Mouse (Mus musculus): ENCODE measurements at regions not wholly inside any gene's neighbourhood (a gene's known extent, or its start where the extent isn't known, plus 50 kb on each side); places are given as distances from the start of the nearest gene placed in this dataset.
"Not testable (repeated sequence)": the region's sequence is repeated elsewhere in the genome, so short reads cannot be mapped to it uniquely, and the experiment has no call there.

DNA sequence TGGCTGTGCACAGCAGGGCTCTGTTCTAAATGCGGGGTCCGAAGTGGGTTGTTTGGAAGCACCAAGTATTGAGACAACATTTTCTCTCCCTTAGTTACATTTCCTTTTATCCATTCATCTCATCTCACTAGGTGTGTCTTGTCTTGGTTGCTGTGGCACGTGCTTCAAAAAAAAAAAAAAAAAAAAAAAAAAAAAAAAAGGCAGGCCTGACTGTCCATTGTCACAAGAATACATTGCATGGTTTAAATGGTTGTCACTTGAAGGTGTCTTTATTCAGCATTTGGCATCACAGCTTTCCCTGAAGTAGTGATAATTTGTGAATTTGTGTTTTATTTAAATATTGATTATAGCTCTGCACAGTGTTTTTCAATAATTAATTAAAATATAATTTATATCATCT, 211.9 kb downstream of the Fgf9 start:
- no peak for ATAC-seq (replicated peaks; ENCODE audit: poor library complexity, severe bottlenecking)

DNA sequence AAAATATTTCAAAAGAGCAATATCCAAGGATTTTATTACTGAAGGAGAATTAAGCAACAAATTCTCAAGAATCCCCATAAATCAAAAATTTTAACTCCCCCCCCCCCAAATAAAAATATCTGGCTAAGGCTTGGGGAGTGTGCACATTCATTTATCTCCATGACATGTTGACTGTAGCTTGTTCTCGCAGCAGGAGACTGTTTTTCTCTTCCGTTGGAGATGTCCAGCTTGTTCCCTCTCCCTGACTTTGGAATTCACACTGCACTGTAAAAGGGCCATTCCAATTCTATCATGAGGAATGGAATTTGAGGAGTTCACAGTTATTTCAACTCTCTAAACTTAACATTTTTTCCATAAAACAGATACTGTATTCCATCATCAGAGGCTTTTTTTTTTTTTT, 204.1 kb downstream of the Fgf9 start:
- ATAC-seq (replicated peaks; ENCODE audit: poor library complexity, severe bottlenecking) = not testable (repeated sequence)

DNA sequence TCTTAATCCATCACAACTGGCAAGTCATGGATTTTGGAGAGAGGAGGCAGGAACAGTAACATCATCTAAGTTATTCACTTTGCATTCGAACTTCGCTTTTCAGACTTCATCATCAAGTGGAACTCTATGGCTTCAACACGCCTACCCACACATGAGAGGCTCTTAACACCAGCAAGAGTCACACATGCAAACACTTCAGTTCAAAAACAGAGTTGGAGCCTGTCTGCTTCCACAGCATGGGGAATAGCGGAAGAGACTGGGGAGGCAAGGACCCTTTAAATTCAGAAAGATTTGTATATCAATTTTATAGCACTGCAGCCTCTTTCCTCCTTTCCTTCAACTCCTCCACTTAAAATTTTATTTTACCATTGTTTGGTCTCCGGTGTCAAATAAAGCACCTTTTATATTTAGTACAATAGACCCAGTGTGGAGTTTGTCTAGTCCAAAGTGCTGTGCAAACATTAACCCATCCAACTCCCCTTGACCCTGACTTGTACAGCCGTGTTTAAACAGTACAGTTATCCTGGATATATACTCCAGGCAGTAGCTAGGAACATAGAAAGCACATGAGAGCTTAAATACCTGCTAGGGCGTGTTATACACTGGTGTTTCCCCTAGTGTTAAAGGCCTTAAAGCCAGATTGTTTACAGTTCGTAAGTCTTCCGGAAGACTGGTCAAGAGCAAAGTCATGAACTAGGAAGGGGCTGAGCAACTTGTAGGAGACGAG, 203.5 kb downstream of the Fgf9 start:
- ATAC-seq (replicated peaks; ENCODE audit: poor library complexity, severe bottlenecking) = no peak

DNA sequence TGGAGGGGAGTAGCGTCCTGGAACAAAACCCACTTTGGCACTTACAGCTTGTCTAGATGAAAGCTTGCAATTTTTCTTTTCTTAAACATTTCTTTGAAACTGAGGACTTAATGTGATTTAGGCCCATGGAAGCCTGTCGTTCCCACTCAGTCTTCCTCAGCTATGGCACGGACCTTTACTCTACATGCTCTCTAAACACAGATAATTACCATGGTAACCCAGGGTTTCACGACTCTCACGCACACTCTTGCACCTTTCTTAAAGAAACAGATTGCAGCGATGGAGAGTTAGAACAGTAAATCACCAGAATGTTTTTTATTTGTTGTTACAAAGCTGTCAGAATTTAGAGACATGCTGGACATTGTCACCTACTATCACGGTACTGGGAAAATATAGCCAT, 195.0 kb downstream of the Fgf9 start:
- no peak for ATAC-seq (replicated peaks; ENCODE audit: poor library complexity, severe bottlenecking)

DNA sequence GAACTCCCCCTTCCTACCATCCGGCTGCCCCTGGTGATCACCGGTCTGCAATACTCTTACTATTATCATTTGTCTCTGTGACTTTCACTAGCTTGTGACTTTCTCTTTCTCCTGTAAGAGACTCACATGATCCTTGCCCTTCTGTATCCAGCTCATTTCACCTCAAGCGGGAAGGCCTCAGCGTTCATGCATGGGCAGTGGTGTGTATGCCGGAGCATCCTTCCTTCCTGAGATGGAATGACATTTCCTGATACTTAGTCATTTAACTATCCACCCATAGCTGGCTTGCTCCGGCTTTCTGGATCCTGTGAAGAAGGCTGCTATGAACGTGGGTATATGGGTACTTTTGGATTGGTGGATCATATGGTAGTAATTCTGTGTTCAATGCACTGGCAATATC, 194.1 kb downstream of the Fgf9 start:
- no peak for ATAC-seq (replicated peaks; ENCODE audit: poor library complexity, severe bottlenecking)

DNA sequence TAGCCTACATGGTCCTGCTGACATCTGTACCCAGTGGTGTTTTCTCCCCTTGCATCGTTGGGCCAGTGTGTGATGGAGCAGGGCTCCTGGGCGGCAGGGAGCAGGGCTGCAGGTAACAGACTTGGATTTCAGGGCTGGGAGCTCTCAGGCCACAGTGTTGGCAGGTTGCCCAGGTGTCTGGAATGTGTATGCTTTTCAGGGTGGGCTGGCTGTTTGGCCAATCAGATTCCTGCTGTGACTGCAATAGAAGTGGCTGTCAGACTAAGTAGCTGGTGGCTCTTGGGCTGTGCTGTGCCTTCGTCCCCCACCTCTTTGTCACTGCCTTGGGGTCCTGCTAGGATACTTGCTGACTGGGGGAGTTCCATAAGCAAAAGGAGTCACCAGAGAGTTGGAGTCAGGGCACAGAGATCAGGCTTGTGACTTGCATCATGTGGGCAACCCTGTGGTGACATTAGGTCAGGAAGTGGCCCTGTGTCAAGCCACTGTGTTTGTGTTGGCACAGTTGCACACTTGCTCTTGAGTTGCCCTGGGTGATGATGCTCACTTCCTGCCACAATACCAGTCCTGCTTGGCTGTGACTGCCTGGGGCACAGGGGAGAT, 183.1 kb downstream of the Fgf9 start:
- no peak for ATAC-seq (replicated peaks; ENCODE audit: poor library complexity, severe bottlenecking)

DNA sequence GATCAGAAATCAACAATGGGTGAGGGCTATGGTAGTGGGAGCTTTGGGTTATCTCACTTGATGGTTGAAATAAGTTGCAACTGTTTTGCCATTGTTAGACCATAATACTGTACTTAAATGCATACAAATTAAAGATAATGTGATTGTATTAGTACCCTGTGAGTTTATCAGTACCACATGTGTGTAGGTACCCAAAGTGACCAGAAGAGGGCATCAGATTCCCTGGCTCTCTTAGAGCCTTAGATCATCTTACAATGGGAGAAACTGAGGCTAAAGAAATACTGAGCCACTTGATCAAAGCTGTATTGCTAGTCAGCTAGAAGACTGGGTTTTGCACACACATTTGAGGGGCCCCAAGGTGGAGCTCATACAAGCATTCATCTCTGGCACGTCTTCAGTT, 155.5 kb downstream of the Fgf9 start:
- no peak for ATAC-seq (replicated peaks; ENCODE audit: poor library complexity, severe bottlenecking)

DNA sequence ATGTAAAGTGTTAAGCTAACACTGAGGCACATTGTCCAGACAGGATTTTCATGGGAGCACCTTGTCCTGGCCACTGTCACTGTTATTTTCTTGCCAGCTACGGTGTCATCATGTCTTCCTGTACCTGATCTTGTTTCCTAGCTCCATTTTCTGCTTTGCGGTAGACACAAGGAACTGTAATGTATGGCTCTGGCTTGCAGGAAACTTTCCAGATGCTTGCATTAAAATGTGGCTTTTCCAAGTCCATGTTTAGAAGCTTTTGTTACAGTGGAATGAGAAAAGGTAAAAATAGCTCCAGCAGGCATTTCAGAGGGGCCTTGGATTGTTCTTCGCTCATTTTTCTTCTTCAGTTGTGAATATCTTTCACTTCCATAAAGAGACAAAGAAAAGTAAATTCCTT, 154.1 kb downstream of the Fgf9 start:
- ATAC-seq (replicated peaks; ENCODE audit: poor library complexity, severe bottlenecking) = no peak

DNA sequence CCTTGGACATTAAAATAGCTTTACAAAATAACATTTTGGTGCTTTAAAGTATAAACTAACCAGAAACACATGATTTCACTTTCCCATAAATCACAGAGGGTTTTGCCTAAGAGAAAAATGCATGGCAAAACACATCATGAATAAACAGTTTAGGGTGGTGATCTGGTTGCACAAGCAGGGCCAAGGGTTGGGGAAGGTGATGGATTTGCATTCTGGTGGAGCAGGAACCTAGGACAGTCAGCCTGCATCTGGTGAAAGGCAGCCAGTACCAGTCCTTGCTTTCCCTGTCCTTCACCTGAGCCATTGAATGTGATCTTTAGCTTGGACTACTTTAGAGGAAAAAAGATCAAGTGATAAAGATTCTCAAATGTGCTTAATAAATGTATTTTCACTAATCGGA, 138.1 kb downstream of the Fgf9 start:
- ATAC-seq (replicated peaks; ENCODE audit: poor library complexity, severe bottlenecking) = no peak

DNA sequence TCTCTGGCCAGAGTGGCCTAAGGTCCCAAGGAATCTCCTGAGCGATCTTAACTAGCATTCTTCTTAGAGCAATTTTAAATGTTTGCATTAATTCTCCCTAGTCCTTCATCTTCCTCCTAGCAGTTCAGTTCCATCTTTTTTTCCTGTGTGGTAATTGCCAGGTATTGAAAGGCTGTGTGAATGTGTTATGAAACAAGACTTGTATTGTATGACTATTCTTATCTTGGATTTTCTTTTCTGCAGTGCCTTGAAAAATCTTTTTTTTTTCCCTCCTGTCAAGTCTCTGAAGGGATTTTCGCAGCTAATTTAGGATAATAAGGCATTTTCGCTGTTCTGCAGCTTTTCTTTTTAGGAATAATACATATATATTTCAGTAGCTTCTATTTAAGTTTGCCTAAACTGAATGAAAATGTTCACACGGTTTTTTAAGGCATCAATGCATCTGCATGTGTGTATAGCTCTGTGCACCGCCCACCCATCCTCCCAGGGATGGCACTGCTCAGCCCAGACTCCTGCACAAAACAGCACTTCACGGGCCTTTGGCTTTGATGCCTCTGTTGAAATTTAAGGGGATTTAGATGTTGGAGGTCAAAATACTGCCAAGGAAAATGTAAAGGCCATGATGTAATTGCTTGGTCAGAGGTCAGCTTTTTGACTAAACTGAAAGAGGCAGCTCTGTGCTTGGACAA, 132.4 kb downstream of the Fgf9 start:
- no peak for ATAC-seq (replicated peaks; ENCODE audit: poor library complexity, severe bottlenecking)

DNA sequence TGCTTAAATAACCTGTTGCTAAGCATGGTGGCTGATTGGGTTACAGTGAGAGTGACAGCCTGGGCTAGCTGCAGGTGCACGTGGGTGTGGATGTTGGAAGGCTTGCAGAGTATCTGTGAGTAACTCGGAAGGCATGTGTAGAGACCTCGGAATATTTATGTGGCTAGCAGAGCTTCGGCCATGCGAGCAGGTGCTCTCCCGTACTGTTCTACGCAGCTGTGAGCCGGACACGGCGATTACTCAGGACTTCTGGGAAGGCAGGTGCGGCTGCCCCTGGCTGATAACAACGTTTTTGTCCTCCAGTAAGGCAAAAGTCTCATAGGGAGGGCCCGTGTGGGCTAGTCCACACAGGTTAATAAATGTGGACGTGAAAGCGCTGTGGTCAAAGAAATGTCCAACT, 119.6 kb downstream of the Fgf9 start:
- ATAC-seq (replicated peaks; ENCODE audit: poor library complexity, severe bottlenecking) = no peak

DNA sequence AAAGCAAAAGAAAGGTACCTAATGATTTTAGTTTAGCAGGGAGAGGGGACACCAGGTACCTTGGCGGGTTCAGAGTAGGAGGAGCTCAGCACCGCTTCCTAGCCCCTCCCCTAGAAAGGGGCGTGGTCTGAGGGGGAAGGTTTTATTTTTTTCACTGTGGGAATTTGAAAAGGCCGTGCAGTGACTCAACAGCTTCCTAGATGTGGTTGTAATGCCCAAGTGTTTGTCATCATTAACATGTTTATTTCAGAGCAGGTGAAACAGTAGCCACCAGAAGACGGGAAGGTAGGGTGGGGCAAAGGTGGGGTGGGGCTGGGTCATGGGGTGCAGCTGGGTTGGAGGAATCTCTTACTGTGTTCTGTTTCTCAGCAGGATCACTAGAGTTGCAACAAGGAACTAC, 112.5 kb downstream of the Fgf9 start:
- no peak for ATAC-seq (replicated peaks; ENCODE audit: poor library complexity, severe bottlenecking)

DNA sequence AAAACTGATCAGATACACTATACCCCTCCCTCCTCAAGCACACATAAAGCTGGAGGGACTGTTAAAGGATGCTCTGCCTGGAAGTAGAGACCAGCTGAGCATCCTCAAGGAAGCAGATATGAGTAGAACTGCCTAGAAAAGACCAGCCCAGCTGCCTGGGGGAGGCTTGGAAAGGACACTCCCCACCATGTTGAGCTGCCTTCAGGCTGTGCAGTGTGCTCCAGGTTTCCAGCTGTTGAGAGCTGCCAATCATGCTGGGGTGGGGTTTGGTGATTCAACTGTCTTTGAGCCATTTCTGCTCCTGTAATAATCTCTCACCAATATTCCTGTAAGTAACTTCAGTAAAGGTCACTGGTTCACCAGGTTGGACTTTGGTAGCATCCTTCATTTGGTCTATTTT, 110.4 kb downstream of the Fgf9 start:
- no peak for ATAC-seq (replicated peaks; ENCODE audit: poor library complexity, severe bottlenecking)

DNA sequence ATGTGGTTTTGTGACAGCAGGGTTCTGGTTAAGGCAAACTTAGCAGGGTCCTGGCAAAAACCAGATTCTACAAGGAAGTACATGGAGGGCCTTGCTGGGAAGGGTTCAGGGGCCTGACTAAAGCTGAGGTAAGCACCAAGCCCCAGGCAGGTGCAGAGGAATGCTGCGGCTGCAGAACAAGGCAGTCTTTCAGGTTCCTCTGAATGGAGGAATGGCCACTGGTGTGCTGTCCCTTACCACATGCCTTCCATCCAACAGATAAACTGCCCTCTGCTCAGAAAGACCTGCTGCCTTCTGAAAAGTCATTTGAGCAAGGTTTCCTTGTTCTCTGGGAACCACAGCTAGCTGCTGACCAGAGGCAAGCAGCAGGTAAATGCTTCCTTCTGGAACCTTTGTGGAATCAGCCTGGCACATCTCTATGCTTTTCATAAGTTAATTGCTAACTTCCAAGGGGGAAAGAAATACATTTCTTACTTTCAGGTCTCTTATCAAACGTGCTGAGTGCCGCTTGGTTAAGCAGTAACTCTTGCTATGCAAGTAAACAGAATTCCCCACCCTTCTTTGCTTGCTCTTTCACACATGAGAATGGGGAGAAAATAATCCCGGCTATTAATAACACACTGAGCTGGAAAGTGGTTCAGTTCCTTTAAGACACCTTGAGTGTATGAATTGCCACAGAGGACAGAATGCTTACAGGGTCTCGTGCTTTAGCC, 105.5 kb downstream of the Fgf9 start:
- no peak for ATAC-seq (replicated peaks; ENCODE audit: poor library complexity, severe bottlenecking)

DNA sequence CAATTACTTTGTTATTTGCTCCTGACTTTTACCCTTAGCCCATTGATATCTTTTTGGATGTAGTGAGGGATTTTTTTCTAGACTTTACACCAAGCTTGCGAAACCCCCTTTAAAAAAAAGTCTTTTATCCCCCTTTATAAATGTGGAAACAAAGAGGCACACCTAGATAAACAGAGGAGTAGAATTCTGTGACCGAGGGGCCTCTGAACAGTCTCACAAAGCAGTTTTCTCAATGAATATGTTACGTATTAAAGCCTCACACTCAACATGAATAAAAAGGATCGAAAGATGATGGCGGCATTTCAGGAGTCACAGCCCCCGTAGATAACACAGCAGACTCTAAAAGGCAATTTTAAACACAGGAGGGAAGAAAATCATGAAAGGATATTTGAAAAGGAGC, 104.2 kb downstream of the Fgf9 start:
- ATAC-seq (replicated peaks; ENCODE audit: poor library complexity, severe bottlenecking) = no peak

DNA sequence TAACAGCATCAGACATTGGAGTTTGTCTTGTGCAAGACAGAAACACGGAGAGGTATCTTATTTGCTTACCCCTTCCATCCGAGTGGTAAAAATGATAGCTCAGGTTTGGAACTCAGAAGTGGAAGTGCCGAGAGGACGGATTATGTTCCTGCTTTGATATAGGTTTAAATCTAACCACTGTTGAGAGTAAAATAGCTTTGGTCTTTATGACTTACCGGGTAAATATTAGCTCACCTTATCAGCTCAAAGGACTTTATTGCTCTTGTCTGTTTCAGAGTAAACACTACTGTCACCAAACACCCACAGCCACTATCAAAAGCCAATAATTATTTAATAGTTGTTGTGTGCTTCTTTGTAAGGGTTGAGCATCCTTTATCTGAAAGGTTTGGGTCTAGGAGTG, 98.6 kb downstream of the Fgf9 start:
- no peak for ATAC-seq (replicated peaks; ENCODE audit: poor library complexity, severe bottlenecking)
